Mouse (Mus musculus): ENCODE data around the gene Ces2c.
"Not testable (repeated sequence)": the region's sequence is repeated elsewhere in the genome, so short reads cannot be mapped to it uniquely, and the experiment has no call there.

GRCm38 (mm10) chr8:104866844-104867531 is 20.1 kb downstream of the Ces2c start:
- TF ChIP-seq CHD2 (IDR thresholded peaks at IDR 0.05; ENCODE audit: low read depth, low read length); HCFC1 (IDR thresholded peaks at IDR 0.05; ENCODE audit: borderline replicate concordance, insufficient read depth, low read length): not testable (repeated sequence)
